Mouse (Mus musculus) liver, postnatal 0 days (tissue): ENCODE data around the gene Pomgnt2. TPM values are rescaled to one million over a fixed set of nuclear protein-coding genes. Genes with fewer than 3 reads are reported as not detected.
A peak's percentile ranks its signal among the peaks of the same experiment; 100 is the strongest.

Experiments used
- ATAC-seq: fragments of 200-750 bp; cut with Nextera tagmentation; 2 replicates; pipeline ENCODE4 v1.8.0; 2017; ENCODE audit warnings: mild to moderate bottlenecking, moderate library complexity
- DNase-seq: peaks from one replicate; pipeline ENCODE4 v3.0.0-alpha.2; 2016
- H3K27ac ChIP-seq: fragments of 300-500 bp; sonication (generic); 2 replicates; pipeline ENCODE4 v1.5.1; 2014; ENCODE audit warnings: antibody characterized with exemption, moderate library complexity, mild to moderate bottlenecking, low read depth
- H3K27me3 ChIP-seq: fragments of 300-500 bp; sonication (generic); 2 replicates; pipeline ENCODE4 v1.6.1; 2014; ENCODE audit warnings: low read length, control low read depth, mixed read lengths; ENCODE audit not compliant: insufficient read depth
- H3K36me3 ChIP-seq: fragments of 300-500 bp; sonication (generic); replicated peaks from 2 replicates; pipeline ENCODE4 v1.6.1; 2014; ENCODE audit warnings: mild to moderate bottlenecking, control low read depth, low read length, moderate library complexity, mixed read lengths; ENCODE audit not compliant: insufficient read depth
- H3K4me1 ChIP-seq: fragments of 300-500 bp; sonication (generic); 2 replicates; pipeline ENCODE4 v1.6.1; 2014; ENCODE audit warnings: antibody characterized with exemption, mild to moderate bottlenecking, control low read depth; ENCODE audit not compliant: insufficient read depth
- H3K4me2 ChIP-seq: fragments of 300-500 bp; sonication (generic); 2 replicates; pipeline ENCODE4 v1.6.1; 2014; ENCODE audit warnings: low read depth, mild to moderate bottlenecking, low read length, moderate library complexity, mixed read lengths
- H3K4me3 ChIP-seq: fragments of 300-500 bp; sonication (generic); 2 replicates; pipeline ENCODE4 v1.5.1; 2014; ENCODE audit warnings: low read depth, low read length
- H3K9ac ChIP-seq: fragments of 300-500 bp; sonication (generic); replicated peaks from 2 replicates; pipeline ENCODE4 v1.6.1; 2014; ENCODE audit warnings: mild to moderate bottlenecking, moderate library complexity
- H3K9me3 ChIP-seq: fragments of 300-500 bp; sonication (generic); 2 replicates; pipeline ENCODE4 v1.6.1; 2016; ENCODE audit warnings: mild to moderate bottlenecking, control low read depth, low read length, mixed read lengths
- CTCF ChIP-seq: sonication (generic); IDR thresholded peaks from 2 replicates; pipeline ENCODE4 v1.5.1; 2016; ENCODE audit warnings: antibody characterized with exemption, low read depth
- EP300 ChIP-seq: IDR thresholded peaks from 2 replicates; pipeline ENCODE4 v1.6.1; 2016; ENCODE audit warnings: antibody characterized with exemption, low read depth, mild to moderate bottlenecking
- WGBS: fragments of 180-500 bp; shearing (Covaris S2); extraction: QIAGEN DNeasy Blood & Tissue Kit; methylation state at CpG from one replicate; pipeline ENCODE4 v1.1.7; 2014; ENCODE audit not compliant: insufficient replicate concordance; 5-methylcytosine and 5-hydroxymethylcytosine counted together
- polyA plus RNA-seq: library from polyadenylated mRNA; unstranded; fragments of >200 nt; fragmentation: Nextera tagmentation; extraction: Ambion mirVana; gene quantifications from 2 replicates; pipeline ENCODE4 v1.2.1, GENCODE M21; 2015

Gene Pomgnt2
- polyA plus RNA-seq, 1 experiment from 2014 or later: 3.6 TPM

DNA sequence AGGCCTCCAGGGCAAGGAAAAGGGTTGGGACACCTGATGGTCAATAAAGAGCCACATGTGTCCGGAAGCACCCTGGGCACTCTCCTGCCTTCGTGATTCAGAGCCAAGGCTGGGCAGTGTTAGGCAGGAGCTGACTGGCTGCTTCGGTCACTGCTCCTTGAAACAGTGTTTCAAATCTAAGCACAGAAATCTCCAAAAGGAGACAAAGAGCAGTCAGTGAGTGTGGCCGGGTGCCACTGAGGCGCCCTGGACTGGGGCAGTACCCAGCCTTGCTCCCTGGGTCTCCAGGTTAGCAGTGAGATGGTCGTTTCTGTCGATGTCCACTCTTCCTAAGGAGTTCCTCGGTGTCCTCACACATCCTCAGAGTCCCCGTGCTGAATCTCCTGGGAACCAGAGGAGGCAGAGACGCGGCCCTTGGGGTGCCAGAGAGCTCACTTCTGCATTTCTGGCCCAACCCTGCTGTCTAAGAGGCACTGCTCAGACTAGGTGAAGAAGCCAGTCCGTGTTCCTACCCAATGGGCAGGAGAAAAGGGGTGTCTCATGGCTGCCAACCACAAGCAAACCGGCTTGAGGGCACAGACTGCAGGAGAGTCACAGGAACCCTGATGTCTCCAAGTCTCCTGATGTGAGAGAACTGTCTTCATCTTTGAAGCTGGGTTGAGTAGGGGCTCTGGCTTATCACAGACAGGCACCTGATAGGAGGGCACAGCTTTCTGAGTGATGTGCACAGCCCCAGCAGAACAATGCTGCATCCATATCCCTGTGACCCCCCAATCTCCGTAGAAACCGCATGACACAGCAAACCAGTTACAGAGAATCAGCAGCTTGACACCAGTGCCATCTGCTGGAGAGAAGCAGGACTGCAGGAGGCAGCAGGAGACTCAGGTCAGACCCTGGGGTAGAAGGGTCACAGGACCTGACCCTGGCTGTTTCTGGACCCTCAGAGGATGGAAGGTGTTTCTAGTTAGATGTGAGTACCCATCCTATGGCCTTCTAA is 12.1 kb downstream of the Pomgnt2 start:
- ATAC-seq (peak; percentile 51), DNase-seq (peak; percentile 80)
- TF ChIP-seq EP300 (no peak), CTCF (peak; percentile 99)
- Histone ChIP-seq H3K4me3 (no peak overlapping the region), H3K27me3 (no peaks in the 10 kb centered on the region), H3K9me3 (no peaks in the 10 kb centered on the region), H3K27ac (no peak overlapping the region), H3K9ac (no peak overlapping the region), H3K36me3 (no peaks in the 10 kb centered on the region), H3K4me2 (no peak overlapping the region), H3K4me1 (no peaks in the 10 kb centered on the region)
- 60% methylated on average over 15 of the region's 15 CpGs for WGBS

DNA sequence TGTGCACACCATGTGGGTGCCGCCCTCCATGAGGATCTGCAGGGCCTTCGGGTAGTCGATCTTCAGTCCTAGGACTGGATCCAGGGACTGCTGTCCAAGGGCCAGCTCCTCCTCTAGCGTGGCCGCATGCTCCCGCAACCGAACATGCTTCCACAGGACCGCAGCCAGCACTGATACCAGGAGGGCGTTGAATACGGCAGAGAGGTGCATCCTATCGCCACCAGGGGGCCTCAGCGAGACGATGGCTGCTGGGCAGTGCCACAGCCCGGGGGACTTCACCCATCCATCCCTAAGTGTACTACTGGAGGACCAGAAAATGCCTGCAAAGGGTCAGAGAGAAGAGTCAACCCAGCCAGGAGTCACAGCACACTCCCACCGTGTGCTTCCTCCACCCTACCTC is 13.4 kb downstream of the Pomgnt2 start:
- no peaks in the 10 kb centered on the region for H3K9me3 ChIP-seq

DNA sequence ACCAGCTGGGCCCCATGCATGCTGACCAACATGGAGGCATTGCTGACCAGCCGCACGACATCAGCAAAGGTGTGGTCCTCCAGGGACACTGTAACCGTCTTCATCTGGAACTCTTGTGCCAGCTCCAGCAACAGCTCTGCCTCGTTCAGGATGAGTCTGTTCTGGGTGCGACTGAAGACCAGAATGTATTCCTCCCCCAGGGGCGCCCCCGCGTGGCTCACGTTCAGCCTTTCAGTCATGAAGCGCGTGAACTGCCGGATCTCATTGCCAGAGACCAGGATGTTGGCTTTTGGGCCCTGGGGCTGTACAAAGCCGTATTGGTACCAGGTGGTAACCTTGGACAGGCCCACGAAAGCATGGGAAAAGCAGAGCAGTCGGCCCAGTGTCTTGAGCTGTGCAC is 14.2 kb downstream of the Pomgnt2 start:
- ATAC-seq (no peak), DNase-seq (no peak)
- H3K4me3 ChIP-seq: no peak overlapping the region
- H3K9ac ChIP-seq: no peak overlapping the region
- H3K9me3 ChIP-seq: no peaks in the 10 kb centered on the region
- no peak overlapping the region for H3K4me2 ChIP-seq
- TF ChIP-seq EP300: no peak
- TF ChIP-seq CTCF: no peak
- H3K27me3 ChIP-seq: no peaks in the 10 kb centered on the region
- no peak overlapping the region for H3K27ac ChIP-seq
- 86% methylated on average over 15 of the region's 15 CpGs for WGBS
- no peaks in the 10 kb centered on the region for H3K4me1 ChIP-seq
- H3K36me3 ChIP-seq: no peaks in the 10 kb centered on the region

More for the DNA sequence above, 13.4 kb downstream of the Pomgnt2 start:
- DNase-seq (peak; percentile 75), ATAC-seq (peak; percentile 29; the same call in 1 of the 2 replicates)
- Histone ChIP-seq H3K4me2 (no peak overlapping the region), H3K36me3 (no peaks in the 10 kb centered on the region), H3K4me1 (no peaks in the 10 kb centered on the region), H3K27ac (no peak overlapping the region), H3K9ac (no peak overlapping the region), H3K27me3 (no peaks in the 10 kb centered on the region), H3K4me3 (no peak overlapping the region)
- 58% methylated on average over 15 of the region's 15 CpGs for WGBS
- TF ChIP-seq CTCF (peak; percentile 85), EP300 (no peak)

DNA sequence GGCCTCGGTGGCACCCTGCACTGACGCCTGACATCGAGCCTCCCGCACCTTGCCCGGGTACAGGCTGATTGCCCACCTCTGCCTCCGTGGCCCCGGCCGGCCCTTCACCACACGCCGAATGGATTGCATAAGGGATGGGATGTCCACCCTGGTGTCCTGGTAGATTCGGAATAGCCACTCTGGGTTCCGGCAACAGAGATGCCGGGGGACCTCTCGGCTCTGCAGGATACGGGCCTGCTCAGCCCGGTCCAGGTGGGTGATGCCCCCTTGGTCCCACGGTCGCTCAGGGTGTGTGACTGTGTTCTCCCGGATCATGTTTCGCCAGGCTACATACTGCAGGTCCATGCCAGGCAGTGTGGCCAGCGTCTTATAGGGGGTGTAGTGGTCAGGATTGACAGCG is 14.7 kb downstream of the Pomgnt2 start:
- Histone ChIP-seq H3K36me3 (no peaks in the 10 kb centered on the region), H3K4me3 (no peak overlapping the region), H3K27ac (no peak overlapping the region), H3K27me3 (no peaks in the 10 kb centered on the region), H3K9ac (no peak overlapping the region), H3K4me2 (no peak overlapping the region), H3K4me1 (no peaks in the 10 kb centered on the region), H3K9me3 (no peaks in the 10 kb centered on the region)
- TF ChIP-seq CTCF: no peak
- TF ChIP-seq EP300: no peak
- DNase-seq (no peak), ATAC-seq (no peak)
- 92% methylated on average over 22 of the region's 22 CpGs for WGBS

DNA sequence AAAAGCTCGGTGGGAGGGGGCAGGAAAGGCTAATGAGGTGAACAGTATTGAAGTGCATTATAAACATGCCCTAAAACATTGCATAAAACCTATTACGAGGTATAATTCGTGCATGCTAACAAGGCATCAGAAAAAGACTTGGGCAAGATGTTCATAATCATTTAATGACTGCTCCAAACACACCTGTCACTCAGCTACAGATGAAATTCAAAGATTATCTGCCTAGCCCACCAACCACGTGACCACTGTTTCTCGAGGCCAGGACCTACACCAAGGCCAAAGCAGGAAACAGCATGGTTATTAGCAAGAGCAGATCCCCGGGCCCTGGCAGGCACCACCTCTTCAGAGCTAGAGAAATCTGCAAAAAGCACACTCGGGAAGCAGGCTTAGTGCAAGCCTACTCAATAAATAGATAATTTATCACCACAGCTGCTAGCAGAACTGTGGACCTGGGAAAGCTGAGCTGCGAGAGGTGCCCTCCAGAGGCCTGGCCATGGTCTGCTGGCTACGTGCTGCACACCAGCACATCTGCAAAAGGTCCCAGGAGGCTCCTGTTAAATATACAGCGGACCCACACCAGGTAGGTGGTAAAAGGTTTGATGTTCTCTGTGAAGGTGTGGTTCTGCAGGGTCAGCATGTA is 15.3 kb downstream of the Pomgnt2 start:
- no peak overlapping the region for H3K4me3 ChIP-seq
- H3K27ac ChIP-seq: no peak overlapping the region
- H3K4me1 ChIP-seq: no peaks in the 10 kb centered on the region
- ATAC-seq: no peak
- no peak for TF ChIP-seq EP300
- no peak for TF ChIP-seq CTCF
- H3K9me3 ChIP-seq: no peaks in the 10 kb centered on the region
- DNase-seq: no peak
- no peak overlapping the region for H3K9ac ChIP-seq
- H3K27me3 ChIP-seq: no peaks in the 10 kb centered on the region
- no peaks in the 10 kb centered on the region for H3K36me3 ChIP-seq
- 66% methylated on average over 10 of the region's 10 CpGs for WGBS
- no peak overlapping the region for H3K4me2 ChIP-seq

DNA sequence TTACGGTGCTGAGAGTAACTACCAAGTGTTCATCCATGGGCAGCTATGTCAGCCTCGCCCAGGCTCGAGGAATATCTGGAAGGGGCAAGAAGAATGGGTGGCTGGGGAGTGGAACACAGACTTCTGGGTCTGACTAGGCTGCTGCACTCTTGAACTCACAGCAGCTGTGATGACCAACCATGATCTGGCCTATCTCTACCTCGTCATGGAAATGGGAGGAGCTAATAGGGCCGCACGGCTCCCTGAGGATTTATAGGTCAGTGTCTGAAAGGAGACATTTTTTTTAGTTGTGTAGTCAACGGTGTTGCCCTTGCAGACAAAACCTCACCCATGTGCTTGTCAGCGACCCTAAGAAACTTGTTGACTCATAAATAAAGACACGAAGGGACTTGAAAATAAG is 15.9 kb downstream of the Pomgnt2 start:
- H3K36me3 ChIP-seq: no peaks in the 10 kb centered on the region
- H3K27me3 ChIP-seq: no peaks in the 10 kb centered on the region
- no peaks in the 10 kb centered on the region for H3K4me1 ChIP-seq
- H3K4me3 ChIP-seq: no peak overlapping the region
- WGBS: 72% methylated on average over 9 of the region's 9 CpGs
- H3K4me2 ChIP-seq: no peak overlapping the region
- no peak overlapping the region for H3K9ac ChIP-seq
- no peak for DNase-seq
- ATAC-seq: no peak
- H3K27ac ChIP-seq: no peak overlapping the region
- H3K9me3 ChIP-seq: no peaks in the 10 kb centered on the region
- no peak for TF ChIP-seq CTCF
- no peak for TF ChIP-seq EP300
